Mouse (Mus musculus): ENCODE measurements around the gene Gm42878. TPM values are rescaled to one million over a fixed set of nuclear protein-coding genes. Genes with fewer than 3 reads are reported as not detected.

Gm42878 gene
- 0.21 TPM in 2 replicates for polyA plus RNA-seq (2012; rRNA removed)

DNA sequence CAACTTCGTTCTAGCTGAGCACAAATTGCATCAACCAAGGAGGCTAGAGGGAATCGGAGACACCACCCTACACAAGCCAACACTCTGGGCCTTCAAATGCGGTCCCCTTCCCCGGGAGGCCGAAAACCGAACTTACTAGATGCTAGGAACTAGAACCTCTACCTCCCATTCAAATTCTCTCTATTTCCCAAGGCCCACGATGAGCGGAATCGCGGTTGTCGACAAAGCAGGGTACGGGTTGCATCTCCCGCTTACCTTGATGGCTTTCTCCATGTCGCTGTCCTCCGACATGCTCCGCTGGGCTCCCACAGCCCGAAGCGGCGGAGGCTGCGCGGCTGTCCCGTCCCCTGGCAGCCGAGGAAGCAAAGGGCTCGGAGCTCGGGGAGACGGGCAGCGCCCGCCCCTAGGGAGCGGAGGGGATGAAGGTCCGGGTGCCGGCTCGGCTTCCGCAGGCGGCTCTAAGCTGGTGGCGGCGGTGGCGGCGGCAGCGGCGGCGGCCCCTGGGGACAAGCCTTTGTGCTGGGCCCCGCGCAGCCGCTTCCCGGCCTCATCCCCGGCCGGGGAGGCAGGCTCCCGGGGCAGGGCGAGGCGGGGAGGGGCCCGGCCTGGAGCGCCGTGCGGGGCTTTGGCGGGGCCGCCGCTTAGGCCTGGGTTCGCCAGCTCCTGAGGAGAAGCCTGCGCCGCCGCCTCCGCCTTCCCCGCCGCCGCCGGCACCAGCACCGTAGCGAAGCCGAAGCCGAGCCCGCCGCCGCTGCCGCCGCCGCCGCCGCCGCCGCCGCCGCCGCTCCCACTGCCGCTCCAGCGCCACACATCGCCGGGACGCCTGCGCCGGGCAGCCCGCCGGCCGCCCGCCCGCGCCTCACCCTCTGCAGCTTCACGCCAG is at the start of gene Gm42878, which contains the start of gene Adam1a:
TSS of gene Gm42878 (minus strand) at position 573 of the 883 bp plus-strand sequence.
TSS of gene Adam1a (minus strand) at position 573 of the 883 bp plus-strand sequence.
- TF ChIP-seq POLR2A (IDR thresholded peaks at IDR 0.05; ENCODE audit: borderline replicate concordance, insufficient read depth, low read length) (no peak), CTCF (IDR thresholded peaks at IDR 0.05; ENCODE audit: borderline replicate concordance, insufficient read depth, low read depth, low read length) (no peak)
- Histone ChIP-seq H3K4me3 (replicated peaks; ENCODE audit: insufficient read depth, low read depth, low read length) (peak within 1 kb of the TSS; percentile 96), H3K27ac (ENCODE audit: insufficient read depth, low read length) (peak within 1 kb of the TSS; percentile 90), H3K27me3 (ENCODE audit: control insufficient read depth, insufficient read depth, low read length) (no peaks in the 10 kb centered on the region), H3K4me1 (ENCODE audit: control insufficient read depth, insufficient read depth, low read length) (peaks cover 2% of the 10 kb centered on the region; the same call in 1 of the 2 replicates)
- WGBS: under 1% methylated on average over 93 of the region's 97 CpGs
- DNase-seq: no peak

DNA sequence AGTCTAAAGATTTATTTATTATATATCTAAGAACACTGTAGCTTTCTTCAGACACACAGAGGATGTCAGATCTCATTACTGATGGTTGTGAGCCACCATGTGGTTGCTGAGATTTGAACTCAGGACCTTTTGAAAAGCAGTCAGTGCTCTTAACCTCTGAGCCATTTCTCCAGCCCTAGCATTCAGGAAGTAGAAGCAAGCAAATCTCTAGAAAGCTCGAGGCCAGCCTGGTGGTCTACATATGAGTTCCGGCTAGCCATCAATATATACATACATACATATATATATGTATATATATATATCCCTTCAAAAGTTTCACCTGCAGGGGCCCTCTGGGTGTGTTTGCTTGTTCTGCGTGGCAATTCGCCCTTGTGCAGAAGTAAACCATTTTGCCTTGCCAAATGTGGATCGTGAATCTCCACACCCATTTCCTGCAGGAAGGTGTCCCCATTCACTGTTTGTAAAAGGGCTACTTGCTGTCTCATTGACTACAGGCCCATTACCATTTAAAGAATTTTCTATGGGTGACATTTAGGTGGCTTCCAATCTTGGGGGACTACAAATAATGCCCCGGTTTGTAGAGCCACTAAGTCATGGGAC is 49.5 kb upstream of the Gm42878 start:
- 92% methylated on average over 6 of the region's 6 CpGs for WGBS
- Histone ChIP-seq H3K27ac (ENCODE audit: insufficient read depth, low read length) (no peak overlapping the region), H3K4me3 (replicated peaks; ENCODE audit: insufficient read depth, low read depth, low read length) (no peak overlapping the region), H3K27me3 (ENCODE audit: control insufficient read depth, insufficient read depth, low read length) (no peaks in the 10 kb centered on the region), H3K4me1 (ENCODE audit: control insufficient read depth, insufficient read depth, low read length) (no peaks in the 10 kb centered on the region)
- DNase-seq: no peak
- TF ChIP-seq POLR2A (IDR thresholded peaks at IDR 0.05; ENCODE audit: borderline replicate concordance, insufficient read depth, low read length): no peak
- no peak for TF ChIP-seq CTCF (IDR thresholded peaks at IDR 0.05; ENCODE audit: borderline replicate concordance, insufficient read depth, low read depth, low read length)

- no peaks in the 10 kb centered on the region for H3K27me3 ChIP-seq (ENCODE audit: control insufficient read depth, insufficient read depth, low read length)
- TF ChIP-seq POLR2A (IDR thresholded peaks at IDR 0.05; ENCODE audit: borderline replicate concordance, insufficient read depth, low read length) (no peak; the same call in 1 of the 2 replicates), CTCF (IDR thresholded peaks at IDR 0.05; ENCODE audit: borderline replicate concordance, insufficient read depth, low read depth, low read length) (no peak)
- H3K4me3 ChIP-seq (replicated peaks; ENCODE audit: insufficient read depth, low read depth, low read length): peak within 1 kb of the TSS; percentile 68
- no peak within 1 kb of the TSS for H3K27ac ChIP-seq (ENCODE audit: insufficient read depth, low read length)
- no peaks in the 10 kb centered on the region for H3K4me1 ChIP-seq (ENCODE audit: control insufficient read depth, insufficient read depth, low read length)
- peak; percentile 63 for DNase-seq
- WGBS: 3% methylated on average over 47 of the region's 47 CpGs
Measured at GRCm38 (mm10) chr5:121593451-121594401, 48.4 kb upstream of the Gm42878 start, which contains the start of gene Aldh2. Gene Aldh2, minus strand, starts transcription at chr5:121593824.

DNA sequence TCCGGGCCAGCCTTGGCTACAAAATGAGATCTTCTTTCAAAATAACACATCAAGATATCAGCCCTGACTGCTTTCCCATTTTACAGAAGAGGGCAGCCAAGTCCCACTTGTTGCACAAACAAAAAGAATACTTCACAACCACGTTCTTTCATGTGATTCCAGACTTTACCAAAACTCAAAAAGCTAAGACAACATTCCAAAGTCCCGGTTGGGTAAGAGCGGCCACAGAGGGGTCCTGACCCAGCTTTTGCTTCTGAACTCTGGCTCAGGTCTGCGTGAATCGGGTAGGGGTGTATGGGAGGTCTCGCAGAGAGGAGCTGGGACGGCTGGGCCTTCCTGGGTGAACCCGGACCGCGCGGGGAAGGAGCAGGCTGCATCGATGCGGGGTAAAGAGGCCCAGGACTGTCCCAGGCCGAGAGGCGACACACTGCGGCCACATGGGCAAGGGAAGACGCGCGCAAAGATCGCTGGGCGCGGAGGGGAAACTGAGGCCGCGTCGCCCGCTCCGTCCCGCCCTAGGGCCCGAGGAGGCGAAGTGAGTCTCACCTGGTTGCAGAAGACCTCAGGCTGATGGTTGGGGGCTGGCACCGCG is 47.6 kb upstream of the Gm42878 start:
- no peak for DNase-seq
- H3K27me3 ChIP-seq (ENCODE audit: control insufficient read depth, insufficient read depth, low read length): no peaks in the 10 kb centered on the region
- no peaks in the 10 kb centered on the region for H3K4me1 ChIP-seq (ENCODE audit: control insufficient read depth, insufficient read depth, low read length)
- H3K27ac ChIP-seq (ENCODE audit: insufficient read depth, low read length): no peak overlapping the region
- H3K4me3 ChIP-seq (replicated peaks; ENCODE audit: insufficient read depth, low read depth, low read length): peak overlapping the region; percentile 68
- 7% methylated on average over 33 of the region's 33 CpGs for WGBS
- TF ChIP-seq CTCF (IDR thresholded peaks at IDR 0.05; ENCODE audit: borderline replicate concordance, insufficient read depth, low read depth, low read length) (no peak), POLR2A (IDR thresholded peaks at IDR 0.05; ENCODE audit: borderline replicate concordance, insufficient read depth, low read length) (no peak)

GRCm38 (mm10) chr5:121592064-121592815 is 47.0 kb upstream of the Gm42878 start:
- 66% methylated on average over 11 of the region's 11 CpGs for WGBS

GRCm38 (mm10) chr5:121591417-121592063 is 46.3 kb upstream of the Gm42878 start:
- no peak for TF ChIP-seq CTCF (IDR thresholded peaks at IDR 0.05; ENCODE audit: borderline replicate concordance, insufficient read depth, low read depth, low read length)
- no peak for TF ChIP-seq POLR2A (IDR thresholded peaks at IDR 0.05; ENCODE audit: borderline replicate concordance, insufficient read depth, low read length)
- WGBS: 63% methylated on average over 11 of the region's 11 CpGs
- Histone ChIP-seq H3K4me3 (replicated peaks; ENCODE audit: insufficient read depth, low read depth, low read length) (no peak overlapping the region), H3K27me3 (ENCODE audit: control insufficient read depth, insufficient read depth, low read length) (no peaks in the 10 kb centered on the region), H3K27ac (ENCODE audit: insufficient read depth, low read length) (no peak overlapping the region), H3K4me1 (ENCODE audit: control insufficient read depth, insufficient read depth, low read length) (no peaks in the 10 kb centered on the region)
- no peak for DNase-seq

More at GRCm38 (mm10) chr5:121592064-121592815, 47.0 kb upstream of the Gm42878 start:
- no peak overlapping the region for H3K4me3 ChIP-seq (replicated peaks; ENCODE audit: insufficient read depth, low read depth, low read length)
- H3K4me1 ChIP-seq (ENCODE audit: control insufficient read depth, insufficient read depth, low read length): no peaks in the 10 kb centered on the region
- H3K27ac ChIP-seq (ENCODE audit: insufficient read depth, low read length): no peak overlapping the region
- no peak for TF ChIP-seq POLR2A (IDR thresholded peaks at IDR 0.05; ENCODE audit: borderline replicate concordance, insufficient read depth, low read length)
- no peak for TF ChIP-seq CTCF (IDR thresholded peaks at IDR 0.05; ENCODE audit: borderline replicate concordance, insufficient read depth, low read depth, low read length)
- DNase-seq: no peak
- no peaks in the 10 kb centered on the region for H3K27me3 ChIP-seq (ENCODE audit: control insufficient read depth, insufficient read depth, low read length)
